Mouse (Mus musculus) intestine, embryonic 15.5 days (tissue): ENCODE data around the gene Olfr819. TPM values are rescaled to one million over a fixed set of nuclear protein-coding genes. Genes with fewer than 3 reads are reported as not detected.
"Not testable (repeated sequence)": the region's sequence is repeated elsewhere in the genome, so short reads cannot be mapped to it uniquely, and the experiment has no call there.

Experiments
- ATAC-seq: fragments of 200-750 bp; cut with Nextera tagmentation; 2 replicates; pipeline ENCODE4 v1.8.0; 2017; ENCODE audit warnings: moderate TSS enrichment, moderate library complexity
- H3K27ac ChIP-seq: fragments of 300-500 bp; sonication (generic); 2 replicates; pipeline ENCODE4 v1.5.1; 2015; ENCODE audit warnings: mild to moderate bottlenecking, inconsistent platforms
- H3K27me3 ChIP-seq: fragments of 300-500 bp; sonication (generic); replicated peaks from 2 replicates; pipeline ENCODE4 v1.6.1; 2015; ENCODE audit warnings: inconsistent platforms
- H3K36me3 ChIP-seq: fragments of 300-500 bp; sonication (generic); 2 replicates; pipeline ENCODE4 v1.6.1; 2015; ENCODE audit warnings: inconsistent platforms
- H3K4me1 ChIP-seq: fragments of 300-500 bp; sonication (generic); replicated peaks from 2 replicates; pipeline ENCODE4 v1.6.1; 2015; ENCODE audit warnings: inconsistent platforms
- H3K4me2 ChIP-seq: fragments of 300-500 bp; sonication (generic); replicated peaks from 2 replicates; pipeline ENCODE4 v1.6.1; 2015; ENCODE audit warnings: mild to moderate bottlenecking, inconsistent platforms
- H3K4me3 ChIP-seq: fragments of 300-500 bp; sonication (generic); replicated peaks from 2 replicates; pipeline ENCODE4 v1.5.1; 2015; ENCODE audit warnings: inconsistent platforms
- H3K9ac ChIP-seq: fragments of 300-500 bp; sonication (generic); 2 replicates; pipeline ENCODE4 v1.6.1; 2015; ENCODE audit warnings: inconsistent platforms
- H3K9me3 ChIP-seq: fragments of 300-500 bp; sonication (generic); 2 replicates; pipeline ENCODE4 v1.6.1; 2016; ENCODE audit warnings: inconsistent platforms
- WGBS: fragments of 180-500 bp; shearing (Covaris S2); methylation state at CpG from one replicate; pipeline ENCODE4 v1.1.7; 2015; 5-methylcytosine and 5-hydroxymethylcytosine counted together
- polyA plus RNA-seq: library from polyadenylated mRNA; unstranded; fragments of >200 nt; fragmentation: Nextera tagmentation; extraction: Ambion mirVana; gene quantifications from 2 replicates; pipeline ENCODE4 v1.2.1, GENCODE M21; 2015

Gene Olfr819
- not detected in 2 replicates for polyA plus RNA-seq

DNA sequence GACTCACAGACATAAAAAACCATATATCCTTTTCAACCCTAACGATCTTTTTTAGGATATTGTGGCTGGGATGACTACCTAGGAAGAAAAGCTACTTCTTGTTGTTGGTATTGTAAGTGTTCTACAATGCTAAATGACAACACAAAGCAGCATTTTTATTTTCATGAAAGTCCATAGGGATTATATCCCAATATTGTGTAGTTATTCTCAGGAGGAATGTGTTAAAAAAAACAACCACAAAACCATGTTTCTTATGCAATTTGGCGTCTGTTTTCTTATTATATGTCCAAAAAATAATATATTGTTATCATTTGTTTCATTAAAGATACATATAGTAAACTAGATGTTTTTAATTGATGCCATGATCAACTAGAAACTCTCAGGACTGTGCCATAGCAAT lies at the start of gene Olfr819:
Gene Olfr819 (minus strand): TSS at position 101 of the 400 bp plus-strand sequence.
- H3K9ac ChIP-seq, H3K27ac ChIP-seq, H3K4me1 ChIP-seq, H3K9me3 ChIP-seq, ATAC-seq, H3K36me3 ChIP-seq, H3K4me2 ChIP-seq, H3K4me3 ChIP-seq, H3K27me3 ChIP-seq: not testable (repeated sequence)
- 74% methylated on average over 2 of the region's 2 CpGs for WGBS

DNA sequence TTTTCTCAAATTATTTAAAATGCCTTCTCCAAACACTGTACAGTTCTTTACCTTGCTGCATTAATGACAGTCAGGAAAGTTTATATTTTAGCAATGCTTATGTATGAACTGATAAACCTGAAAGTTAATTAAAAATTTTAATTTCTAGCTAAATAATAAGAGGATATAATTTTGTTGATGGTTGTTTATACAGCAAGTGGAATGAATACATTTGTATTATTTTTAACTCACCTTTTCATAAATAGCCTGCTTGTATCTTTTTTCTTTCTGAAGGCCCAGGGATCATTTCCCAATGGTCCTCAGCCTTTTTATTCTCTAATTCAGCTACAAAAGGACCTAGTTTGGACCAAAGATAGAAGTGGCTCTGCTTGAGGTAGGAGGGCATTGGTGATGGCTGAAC lies 45.3 kb upstream of the Olfr819 start, which contains the start of gene Olfr820:
Gene Olfr820 (plus strand): TSS at position 301 of the 400 bp plus-strand sequence.
- no peaks in the 10 kb centered on the region for H3K4me1 ChIP-seq
- ATAC-seq = no peak
- H3K9ac ChIP-seq = no peak within 1 kb of the TSS
- H3K27me3 ChIP-seq = no peaks in the 10 kb centered on the region
- no peak within 1 kb of the TSS for H3K27ac ChIP-seq
- no peaks in the 10 kb centered on the region for H3K36me3 ChIP-seq
- H3K4me2 ChIP-seq = no peak within 1 kb of the TSS
- H3K4me3 ChIP-seq = no peak within 1 kb of the TSS
- no peaks in the 10 kb centered on the region for H3K9me3 ChIP-seq

DNA sequence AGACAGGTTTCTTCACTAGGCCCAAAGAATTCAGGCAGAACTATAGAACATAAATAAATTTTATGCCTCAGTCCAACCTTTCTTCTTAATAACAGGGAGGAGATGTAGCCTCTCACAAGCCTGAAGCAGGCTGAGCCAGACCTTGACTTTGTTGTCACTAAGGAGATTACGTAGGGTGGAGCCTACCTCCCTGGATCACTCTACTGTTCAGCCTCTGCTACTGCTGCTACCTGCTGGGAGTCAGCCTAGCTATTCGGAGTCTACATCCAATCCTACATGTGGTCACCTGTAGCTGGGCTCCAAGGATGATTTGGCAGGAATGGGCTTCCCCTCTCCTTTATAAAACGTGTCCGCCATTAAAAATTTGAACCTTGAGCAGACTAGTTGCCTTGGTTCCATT lies 38.3 kb upstream of the Olfr819 start:
- not testable (repeated sequence) for H3K27me3 ChIP-seq, H3K9me3 ChIP-seq, H3K4me3 ChIP-seq, H3K27ac ChIP-seq, H3K36me3 ChIP-seq, H3K4me2 ChIP-seq, H3K9ac ChIP-seq, H3K4me1 ChIP-seq, ATAC-seq
- WGBS = 92% methylated on average over 4 of the region's 4 CpGs

DNA sequence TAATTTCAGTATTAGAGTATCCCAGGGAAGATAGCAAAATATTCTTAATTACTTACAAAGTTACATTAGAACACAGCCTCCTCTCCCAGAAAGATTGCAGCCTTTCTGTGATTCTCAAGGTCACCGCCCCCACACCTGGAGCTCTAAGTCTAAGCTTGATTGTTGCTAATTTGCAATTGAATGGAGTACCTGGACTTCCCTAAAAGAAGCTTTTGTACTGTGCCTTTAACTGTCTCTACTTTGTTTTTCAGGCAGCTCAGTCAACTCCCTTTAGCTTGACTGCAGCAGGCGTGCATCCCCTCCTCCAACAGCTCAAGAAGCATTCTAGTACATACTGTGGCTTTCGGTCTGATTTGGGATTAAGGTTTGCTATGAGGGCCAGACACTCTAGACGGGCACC lies 37.0 kb upstream of the Olfr819 start:
- not testable (repeated sequence) for H3K4me2 ChIP-seq, H3K4me1 ChIP-seq, H3K27me3 ChIP-seq, H3K27ac ChIP-seq, H3K4me3 ChIP-seq, H3K9me3 ChIP-seq, ATAC-seq, H3K36me3 ChIP-seq, H3K9ac ChIP-seq
- 86% methylated on average over 4 of the region's 4 CpGs for WGBS

DNA sequence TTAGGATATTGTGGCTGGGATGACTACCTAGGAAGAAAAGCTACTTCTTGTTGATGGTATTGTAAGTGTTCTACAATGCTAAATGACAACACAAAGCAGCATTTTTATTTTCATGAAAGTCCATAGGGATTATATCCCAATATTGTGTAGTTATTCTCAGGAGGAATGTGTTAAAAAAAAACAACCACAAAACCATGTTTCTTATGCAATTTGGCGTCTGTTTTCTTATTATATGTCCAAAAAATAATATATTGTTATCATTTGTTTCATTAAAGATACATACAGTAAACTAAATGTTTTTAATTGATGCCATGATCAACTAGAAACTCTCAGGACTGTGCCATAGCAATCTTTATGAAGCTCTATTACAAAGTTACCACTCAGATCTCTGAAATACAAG lies 17.9 kb upstream of the Olfr819 start, which contains the start of gene Gm10310:
Gene Gm10310 (minus strand): TSS at position 101 of the 400 bp plus-strand sequence.
- WGBS = no CpG with 5 or more reads among the region's 1 CpGs
- ATAC-seq = not testable (repeated sequence)

DNA sequence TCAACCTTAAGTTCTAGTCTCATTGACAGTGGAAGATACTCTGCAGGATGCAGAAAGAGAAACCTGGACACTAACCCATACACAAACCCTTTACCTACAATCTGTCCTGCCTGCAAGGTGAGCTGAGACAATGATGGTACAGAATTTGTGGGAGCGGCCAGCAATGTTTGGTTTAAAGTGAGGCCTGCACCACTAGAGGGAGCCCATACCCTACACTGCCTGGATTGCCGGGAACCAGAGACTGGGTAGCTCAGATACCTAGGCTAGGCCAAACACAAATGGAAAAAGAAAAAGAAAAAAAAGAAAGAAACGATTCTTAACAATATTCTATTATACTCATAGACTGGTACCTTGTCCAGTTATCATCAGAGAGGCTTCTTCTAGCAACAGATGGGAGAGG lies 14.8 kb upstream of the Olfr819 start:
- WGBS = no CpG with 5 or more reads among the region's 3 CpGs
- not testable (repeated sequence) for H3K4me2 ChIP-seq, H3K4me3 ChIP-seq, H3K36me3 ChIP-seq, H3K9ac ChIP-seq, H3K27me3 ChIP-seq, ATAC-seq, H3K4me1 ChIP-seq, H3K27ac ChIP-seq, H3K9me3 ChIP-seq

More for the DNA sequence above, 17.9 kb upstream of the Olfr819 start, which contains the start of gene Gm10310:
- not testable (repeated sequence) for H3K9me3 ChIP-seq, H3K27me3 ChIP-seq, H3K4me2 ChIP-seq, H3K36me3 ChIP-seq, H3K27ac ChIP-seq, H3K4me3 ChIP-seq, H3K9ac ChIP-seq, H3K4me1 ChIP-seq

DNA sequence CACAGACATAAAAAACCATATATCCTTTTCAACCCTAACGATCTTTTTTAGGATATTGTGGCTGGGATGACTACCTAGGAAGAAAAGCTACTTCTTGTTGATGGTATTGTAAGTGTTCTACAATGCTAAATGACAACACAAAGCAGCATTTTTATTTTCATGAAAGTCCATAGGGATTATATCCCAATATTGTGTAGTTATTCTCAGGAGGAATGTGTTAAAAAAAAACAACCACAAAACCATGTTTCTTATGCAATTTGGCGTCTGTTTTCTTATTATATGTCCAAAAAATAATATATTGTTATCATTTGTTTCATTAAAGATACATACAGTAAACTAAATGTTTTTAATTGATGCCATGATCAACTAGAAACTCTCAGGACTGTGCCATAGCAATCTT lies 9.0 kb upstream of the Olfr819 start, which contains the start of gene Olfr247:
Gene Olfr247 (minus strand): TSS at position 101 of the 400 bp plus-strand sequence.
- no CpG with 5 or more reads among the region's 2 CpGs for WGBS
- not testable (repeated sequence) for H3K4me2 ChIP-seq, H3K4me1 ChIP-seq, H3K36me3 ChIP-seq, H3K9me3 ChIP-seq, H3K27ac ChIP-seq, ATAC-seq, H3K9ac ChIP-seq, H3K27me3 ChIP-seq, H3K4me3 ChIP-seq

DNA sequence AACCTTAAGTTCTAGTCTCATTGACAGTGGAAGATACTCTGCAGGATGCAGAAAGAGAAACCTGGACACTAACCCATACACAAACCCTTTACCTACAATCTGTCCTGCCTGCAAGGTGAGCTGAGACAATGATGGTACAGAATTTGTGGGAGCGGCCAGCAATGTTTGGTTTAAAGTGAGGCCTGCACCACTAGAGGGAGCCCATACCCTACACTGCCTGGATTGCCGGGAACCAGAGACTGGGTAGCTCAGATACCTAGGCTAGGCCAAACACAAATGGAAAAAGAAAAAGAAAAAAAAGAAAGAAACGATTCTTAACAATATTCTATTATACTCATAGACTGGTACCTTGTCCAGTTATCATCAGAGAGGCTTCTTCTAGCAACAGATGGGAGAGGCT lies 5.9 kb upstream of the Olfr819 start:
- peak; percentile 53; the same call in 1 of the 2 replicates for ATAC-seq

DNA sequence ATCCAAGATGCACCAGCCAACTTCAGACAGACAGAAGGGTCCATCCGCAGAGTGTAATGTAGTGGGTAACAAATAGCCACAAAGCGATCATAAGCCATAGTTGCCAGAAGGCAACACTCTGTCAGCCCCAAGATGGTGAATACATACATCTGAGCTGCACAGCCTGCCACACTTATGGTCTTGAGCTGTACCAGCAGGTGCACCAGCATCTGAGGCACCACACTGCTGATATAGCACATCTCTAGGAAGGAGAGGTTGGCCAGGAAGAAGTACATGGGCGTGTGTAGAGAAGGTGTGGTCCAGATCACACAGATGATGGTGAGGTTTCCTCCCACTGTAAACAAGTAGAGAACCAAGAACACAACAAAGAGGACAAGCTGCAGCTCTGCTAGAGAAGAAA lies 834 bp downstream of the Olfr819 start:
- not testable (repeated sequence) for H3K4me2 ChIP-seq, H3K27ac ChIP-seq, H3K4me1 ChIP-seq, H3K9ac ChIP-seq, ATAC-seq, H3K9me3 ChIP-seq, H3K4me3 ChIP-seq, H3K27me3 ChIP-seq, H3K36me3 ChIP-seq
- 97% methylated on average over 2 of the region's 3 CpGs for WGBS

More for the DNA sequence above, 5.9 kb upstream of the Olfr819 start:
- not testable (repeated sequence) for H3K4me3 ChIP-seq, H3K4me2 ChIP-seq, H3K9me3 ChIP-seq, H3K9ac ChIP-seq, H3K4me1 ChIP-seq, H3K27me3 ChIP-seq, H3K36me3 ChIP-seq, H3K27ac ChIP-seq
- no CpG with 5 or more reads among the region's 3 CpGs for WGBS

DNA sequence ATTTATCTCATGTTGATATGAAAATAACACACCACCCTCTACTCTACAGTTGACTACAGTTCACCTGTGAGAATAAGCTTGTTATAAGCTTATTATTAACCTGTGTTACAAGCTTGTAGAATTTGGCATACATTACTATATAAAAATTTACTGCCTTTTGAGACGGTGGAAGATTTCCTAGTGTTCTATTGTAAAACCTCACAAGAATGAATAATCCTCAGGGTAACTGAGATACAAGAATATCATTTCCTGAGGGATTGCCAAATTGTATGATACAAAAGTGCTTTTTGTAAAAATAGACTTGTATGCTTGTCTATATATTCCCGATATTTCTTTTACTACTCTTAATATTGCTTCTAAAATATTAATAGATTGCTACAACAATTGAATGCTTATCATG lies 18.1 kb downstream of the Olfr819 start, which contains the start of gene Olfr818:
Gene Olfr818 (minus strand): TSS at position 101 of the 400 bp plus-strand sequence.
- no peaks in the 10 kb centered on the region for H3K4me1 ChIP-seq
- no peaks in the 10 kb centered on the region for H3K9me3 ChIP-seq
- H3K4me3 ChIP-seq = no peak within 1 kb of the TSS
- H3K27ac ChIP-seq = no peak within 1 kb of the TSS
- ATAC-seq = no peak
- H3K36me3 ChIP-seq = no peaks in the 10 kb centered on the region
- no peak within 1 kb of the TSS for H3K4me2 ChIP-seq
- no peak within 1 kb of the TSS for H3K9ac ChIP-seq
- no peaks in the 10 kb centered on the region for H3K27me3 ChIP-seq
- 89% methylated on average over 2 of the region's 2 CpGs for WGBS

DNA sequence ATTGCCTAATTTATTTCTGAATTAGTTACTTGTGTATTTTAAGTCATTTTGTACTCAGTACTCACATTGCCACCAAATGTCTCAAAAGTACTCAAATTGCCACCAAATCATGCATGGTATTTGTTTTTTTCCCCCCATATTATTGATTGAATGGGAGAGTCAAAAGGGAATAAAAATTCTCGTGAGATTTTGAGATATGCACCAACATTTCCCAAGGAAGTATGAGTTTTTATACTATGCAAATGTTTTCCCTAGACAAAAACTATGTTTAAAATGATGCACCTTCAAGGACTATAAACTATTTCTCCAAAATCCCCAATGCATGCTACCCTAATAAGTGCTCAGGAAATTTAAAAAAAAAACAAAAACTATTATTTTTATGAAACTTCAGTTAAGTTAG lies 51.6 kb downstream of the Olfr819 start, which contains the start of gene Olfr816:
Gene Olfr816 (minus strand): TSS at position 101 of the 400 bp plus-strand sequence.
- no peaks in the 10 kb centered on the region for H3K27me3 ChIP-seq
- no peak for ATAC-seq
- no peaks in the 10 kb centered on the region for H3K4me1 ChIP-seq
- WGBS = 62% methylated on average over 1 of the region's 1 CpGs
- H3K9ac ChIP-seq = no peak within 1 kb of the TSS
- H3K4me3 ChIP-seq = no peak within 1 kb of the TSS
- no peaks in the 10 kb centered on the region for H3K9me3 ChIP-seq
- no peak within 1 kb of the TSS for H3K4me2 ChIP-seq
- no peaks in the 10 kb centered on the region for H3K36me3 ChIP-seq
- H3K27ac ChIP-seq = no peak within 1 kb of the TSS
